Comparison of ENCODE assay signal across 13 mouse cellular contexts in the genomic region with DNA sequence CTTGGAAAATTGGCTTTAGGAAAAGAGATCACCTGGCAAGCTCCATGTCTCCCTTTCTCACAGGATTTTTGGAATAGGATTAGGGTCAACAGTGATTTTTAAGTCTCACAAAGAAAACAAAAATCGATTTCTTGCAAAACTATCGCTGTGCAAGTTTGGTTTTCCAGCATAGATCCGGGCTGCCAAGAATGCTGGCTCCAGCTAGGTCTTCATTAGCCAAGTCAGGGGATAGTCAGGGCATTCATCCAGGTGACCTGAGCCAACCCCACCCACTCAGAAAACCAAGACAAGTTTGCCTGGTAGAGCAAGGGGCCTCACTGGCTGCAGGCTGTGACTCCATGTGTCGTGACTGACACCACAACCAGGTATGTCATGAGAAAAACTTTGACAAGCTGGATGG.
DNase-seq lines count a peak whose midpoint lies in the region; ATAC-seq and TF ChIP-seq lines count a peak whose summit lies in the region.
"Had no signal": no experiment of that assay in that cellular context is flagged by ENCODE, and none has a peak within 500 bp of the region (broad histone marks: within the 10 kb centered on the region; RNA-seq: fewer than 3 reads in every experiment).

No protein-coding gene starts in this region.

- peak; percentile 65 for DNase-seq in adrenal gland, postnatal 10 days
- DNase-seq in adrenal gland, adult 18-20 months (ENCODE audit: low spot score in 2 of 2): no peak
- DNase-seq in kidney, adult 2 months: peak; percentile 42
- DNase-seq in testis, postnatal 10 days (ENCODE audit: low spot score): peak; percentile 43
- DNase-seq in testis, postnatal 14 days (ENCODE audit: low spot score): no peak
- DNase-seq in heart, postnatal 4 days: peak; percentile 22
- no peak for DNase-seq in embryo, embryonic 10.5 days (ENCODE audit: low spot score)
- DNase-seq: lung, adult 18-20 months had no signal

- no peaks in the 10 kb centered on the region for H3K4me1 ChIP-seq in kidney, adult 2 months (ENCODE audit: control insufficient read depth, insufficient read depth, low read length)
- no peaks in the 10 kb centered on the region for H3K4me1 ChIP-seq in kidney, embryonic 16.5 days (ENCODE audit: insufficient read depth, low read length)
- H3K4me1 ChIP-seq: forebrain, embryonic 13.5 days; intestine, embryonic 15.5 days; midbrain, embryonic 15.5 days had no signal

- H3K36me3 ChIP-seq in kidney, adult 2 months (ENCODE audit: control insufficient read depth, insufficient read depth, low read length): no peaks in the 10 kb centered on the region
- H3K36me3 ChIP-seq in kidney, embryonic 16.5 days (ENCODE audit: insufficient read depth, low read length): no peaks in the 10 kb centered on the region
- H3K36me3 ChIP-seq: intestine, embryonic 15.5 days; limb, embryonic 12.5 days; midbrain, embryonic 15.5 days had no signal

- H3K9me3 ChIP-seq in kidney, embryonic 16.5 days (ENCODE audit: low read length): no peaks in the 10 kb centered on the region
- H3K9me3 ChIP-seq: forebrain, embryonic 13.5 days; intestine, embryonic 15.5 days; limb, embryonic 12.5 days; midbrain, embryonic 15.5 days had no signal

- TF ChIP-seq CTCF in kidney, adult 2 months (conservative IDR thresholded peaks at IDR 0.05; ENCODE audit: insufficient read depth, insufficient read length, low read depth, low read length): no peak

- WGBS in kidney, adult 2 months: 61% methylated on average over 4 of the region's 4 CpGs
- WGBS in kidney, embryonic 16.5 days: 87% methylated on average over 4 of the region's 4 CpGs

- no peak for TF ChIP-seq POLR2A in kidney, adult 2 months (IDR thresholded peaks at IDR 0.05; ENCODE audit: low read depth, low read length)

- no peaks in the 10 kb centered on the region for H3K27me3 ChIP-seq in kidney, adult 2 months (replicated peaks; ENCODE audit: control insufficient read depth, insufficient read depth, low read length)
- no peaks in the 10 kb centered on the region for H3K27me3 ChIP-seq in kidney, embryonic 16.5 days (ENCODE audit: insufficient read depth, low read length)
- H3K27me3 ChIP-seq: forebrain, embryonic 13.5 days; intestine, embryonic 15.5 days; limb, embryonic 12.5 days; midbrain, embryonic 15.5 days had no signal

- H3K27ac ChIP-seq in kidney, adult 2 months (ENCODE audit: insufficient read depth, low read depth, low read length): no peak overlapping the region
- H3K27ac ChIP-seq in kidney, embryonic 16.5 days (ENCODE audit: low read length): no peak overlapping the region
- H3K27ac ChIP-seq: forebrain, embryonic 13.5 days; intestine, embryonic 15.5 days; limb, embryonic 12.5 days; midbrain, embryonic 15.5 days had no signal

- no peak for ATAC-seq in kidney, embryonic 16.5 days (ENCODE audit: low FRiP score, low TSS enrichment)
- ATAC-seq: forebrain, embryonic 13.5 days; intestine, embryonic 15.5 days; midbrain, embryonic 15.5 days had no signal

- no peak overlapping the region for H3K9ac ChIP-seq in kidney, embryonic 16.5 days (replicated peaks; ENCODE audit: low read length)
- H3K9ac ChIP-seq: forebrain, embryonic 13.5 days; intestine, embryonic 15.5 days; limb, embryonic 12.5 days; midbrain, embryonic 15.5 days had no signal

- no peak overlapping the region for H3K4me3 ChIP-seq in kidney, adult 2 months (ENCODE audit: insufficient read depth, low read depth, low read length)
- no peak overlapping the region for H3K4me3 ChIP-seq in kidney, embryonic 16.5 days (ENCODE audit: low read length)
- H3K4me3 ChIP-seq: forebrain, embryonic 13.5 days; intestine, embryonic 15.5 days; limb, embryonic 12.5 days; midbrain, embryonic 15.5 days had no signal

- H3K4me2 ChIP-seq in kidney, embryonic 16.5 days (replicated peaks; ENCODE audit: low read depth, low read length): no peak overlapping the region
- H3K4me2 ChIP-seq: forebrain, embryonic 13.5 days; intestine, embryonic 15.5 days; limb, embryonic 12.5 days; midbrain, embryonic 15.5 days had no signal

Comparison
In these comparisons a context has a peak if more than half of its experiments do, and no peak if none do; other contexts are left out.
1. DNase-seq: peak in adrenal gland, postnatal 10 days (single experiment), kidney, adult 2 months (single experiment), testis, postnatal 10 days (single experiment) and heart, postnatal 4 days (single experiment); none in adrenal gland, adult 18-20 months (0 of 2), testis, postnatal 14 days (single experiment) and embryo, embryonic 10.5 days (single experiment).